Mouse (Mus musculus) layer of hippocampus, adult 8-10 months (tissue): Measurements from ENCODE around the gene Plgrkt. TPM values are rescaled to one million over a fixed set of nuclear protein-coding genes. Genes with fewer than 3 reads are reported as not detected.
A peak's percentile ranks its signal among the peaks of the same experiment; 100 is the strongest.

ENCODE experiments used
- DNase-seq, 2 experiments: peaks; one replicate each; pipeline ENCODE4 v3.0.0; 2022; ENCODE audit warnings: low spot score in 2 of 2
- total RNA-seq, 4 experiments: library from RNA; stranded (reverse); gene quantifications; 2 replicates each; pipeline ENCODE4 v1.2.4; 2022

Plgrkt gene
- total RNA-seq, 4 experiments from 2014 or later: 33.5 to 36.8 (median 34.8) TPM

DNA sequence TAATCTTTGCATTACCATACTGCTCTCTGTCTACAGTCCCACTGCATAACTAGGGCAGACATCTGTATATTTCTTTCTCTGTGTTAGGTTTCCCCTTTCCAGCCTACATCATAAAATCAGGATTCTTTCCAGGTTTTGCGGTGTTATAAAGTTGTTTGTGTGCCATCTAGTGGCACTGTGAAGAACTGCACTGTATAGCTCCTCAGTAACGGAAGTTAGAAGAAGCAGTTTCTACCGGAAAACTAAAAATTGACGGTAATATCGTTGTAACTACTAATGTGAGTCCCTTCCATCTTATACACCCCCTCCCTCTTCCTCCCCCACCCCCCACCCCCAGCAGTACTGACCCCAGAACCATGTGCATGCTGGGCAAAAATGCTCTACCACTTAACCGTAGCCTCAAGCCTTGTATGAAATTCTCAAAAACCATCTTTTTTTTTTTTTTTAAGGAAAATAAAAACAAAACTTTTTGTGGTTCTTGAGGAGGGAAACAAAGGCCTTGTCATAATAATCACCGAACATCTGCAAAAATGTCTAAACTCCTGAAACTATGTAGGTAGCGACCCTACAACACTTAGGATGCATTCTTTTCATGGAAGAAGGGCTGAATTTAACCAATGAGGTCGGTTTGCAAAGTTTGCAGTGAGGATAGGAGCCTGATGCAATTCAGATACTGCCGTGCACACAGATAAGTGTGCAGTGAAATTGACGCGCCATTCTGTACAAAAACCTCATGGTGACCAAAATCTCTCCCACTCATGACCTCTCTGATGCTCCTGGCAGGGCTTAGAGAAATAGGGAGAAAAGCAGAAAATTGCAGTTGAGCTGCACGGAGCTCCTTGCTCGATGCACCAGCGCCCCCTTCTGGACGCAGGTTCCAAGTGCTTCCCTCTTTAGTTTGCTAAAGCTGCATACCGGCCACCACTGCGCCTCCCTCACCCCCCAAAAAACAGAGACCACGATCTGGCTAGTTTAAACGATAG, 12.0 kb downstream of the Plgrkt start:
- DNase-seq: peak; percentile 65 to 86

DNA sequence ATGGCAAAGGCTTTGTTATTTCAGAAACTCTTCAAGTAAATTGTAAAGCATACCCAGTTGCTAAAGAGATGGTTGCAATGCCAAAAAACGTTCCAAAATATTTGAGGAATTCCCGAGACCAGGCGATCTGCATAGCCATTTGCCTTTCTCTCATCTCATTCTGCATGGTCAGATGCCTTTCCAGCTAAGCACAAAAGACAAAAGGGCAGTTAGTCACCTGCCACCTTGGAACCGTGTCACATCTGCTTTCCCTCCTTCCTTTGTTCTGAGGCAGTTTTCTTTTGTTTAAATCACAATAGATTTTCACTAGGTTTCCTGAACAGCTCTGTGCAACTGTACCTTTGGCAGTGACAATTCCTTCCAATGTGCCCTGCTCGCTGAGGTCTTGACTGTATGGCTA, 16.2 kb downstream of the Plgrkt start:
- DNase-seq: no peak

DNA sequence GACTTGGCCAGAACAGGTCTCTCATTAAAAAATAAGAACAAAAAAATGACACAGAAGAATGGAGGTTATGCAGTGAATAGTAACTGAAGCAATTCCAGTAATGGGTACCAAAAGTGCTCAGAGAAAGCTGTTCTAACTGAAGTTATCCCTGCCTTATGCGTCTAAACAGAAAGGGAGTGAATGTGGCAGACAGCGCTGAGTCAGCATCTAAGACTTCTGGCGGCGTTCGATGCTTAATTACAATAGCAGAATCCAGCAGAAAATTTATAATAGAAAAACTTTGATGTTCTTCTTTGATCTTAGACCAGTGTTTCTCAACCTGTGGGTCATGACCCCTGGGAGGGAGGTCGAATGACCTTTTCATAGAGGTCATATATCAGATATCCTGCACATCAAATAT, 21.6 kb downstream of the Plgrkt start:
- no peak for DNase-seq

DNA sequence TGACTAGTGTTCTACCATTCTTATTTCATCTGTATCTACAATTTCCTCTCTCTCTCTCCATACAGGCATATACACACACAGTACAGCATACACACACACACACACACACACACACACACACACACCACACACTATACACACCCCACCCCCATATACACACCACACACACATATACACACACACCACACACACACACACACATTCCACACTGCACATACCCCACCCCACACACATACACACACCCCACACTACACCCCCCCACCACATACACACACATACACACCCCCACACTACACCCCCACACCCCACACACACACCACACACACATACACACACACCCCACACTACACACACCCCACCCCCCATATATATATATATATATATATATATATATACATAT, 22.3 kb downstream of the Plgrkt start:
- no peak for DNase-seq

DNA sequence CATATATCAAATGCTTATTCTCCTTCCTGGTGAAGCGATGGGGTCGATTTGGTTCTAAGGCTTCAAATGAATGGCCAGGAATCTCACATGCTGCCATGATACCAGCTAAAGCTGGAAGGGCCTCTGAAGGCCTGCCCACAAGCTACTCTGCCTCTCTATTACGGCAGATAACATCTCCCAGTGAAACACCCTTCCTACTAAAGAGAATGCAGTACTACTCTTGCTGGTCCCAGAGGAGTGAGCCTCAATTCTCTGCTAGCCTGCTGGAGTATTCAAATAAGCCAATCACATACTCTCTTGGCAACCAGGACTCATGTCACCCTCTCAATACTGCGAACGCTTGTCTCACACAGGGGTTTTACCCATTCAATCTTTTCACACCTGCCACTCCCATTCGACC, 24.9 kb downstream of the Plgrkt start:
- DNase-seq: no peak

DNA sequence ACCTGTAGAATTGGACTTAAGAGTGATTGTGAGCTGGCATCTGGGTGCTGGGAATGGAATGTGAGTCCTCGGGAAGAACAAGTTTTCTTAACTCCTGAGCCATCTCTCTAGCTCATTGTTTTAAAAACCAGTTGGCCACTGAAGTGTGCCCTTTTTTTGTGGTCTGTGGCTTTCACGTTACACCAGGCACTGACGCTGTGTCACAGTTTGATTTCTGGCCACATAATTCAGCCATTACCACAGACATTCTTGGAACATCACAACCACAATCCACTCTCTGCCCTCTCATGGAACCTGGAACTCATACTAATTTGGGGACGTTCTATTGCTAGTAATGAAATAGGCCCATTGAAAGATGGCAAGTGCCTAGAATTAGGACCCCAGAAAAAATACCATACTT, 26.2 kb downstream of the Plgrkt start:
- no peak for DNase-seq

DNA sequence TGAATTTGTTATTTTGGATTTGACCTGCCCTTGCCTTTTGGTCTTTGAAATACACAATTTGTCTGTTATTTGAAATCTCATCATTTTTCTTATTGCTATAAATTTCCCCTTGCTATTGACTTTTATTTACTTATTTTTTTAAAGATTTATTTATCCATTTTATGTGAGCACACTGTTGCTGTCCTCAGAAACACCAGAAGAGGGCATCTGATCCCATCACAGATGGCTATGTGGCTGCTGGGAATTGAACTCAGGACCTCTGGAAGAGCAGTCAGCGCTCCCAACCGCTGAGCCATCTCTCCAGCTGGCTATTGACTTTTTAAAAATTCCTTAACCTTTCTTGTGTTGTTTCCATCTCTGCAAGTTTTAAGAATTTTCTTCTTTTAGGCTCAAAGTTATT, 30.6 kb downstream of the Plgrkt start:
- no peak for DNase-seq

DNA sequence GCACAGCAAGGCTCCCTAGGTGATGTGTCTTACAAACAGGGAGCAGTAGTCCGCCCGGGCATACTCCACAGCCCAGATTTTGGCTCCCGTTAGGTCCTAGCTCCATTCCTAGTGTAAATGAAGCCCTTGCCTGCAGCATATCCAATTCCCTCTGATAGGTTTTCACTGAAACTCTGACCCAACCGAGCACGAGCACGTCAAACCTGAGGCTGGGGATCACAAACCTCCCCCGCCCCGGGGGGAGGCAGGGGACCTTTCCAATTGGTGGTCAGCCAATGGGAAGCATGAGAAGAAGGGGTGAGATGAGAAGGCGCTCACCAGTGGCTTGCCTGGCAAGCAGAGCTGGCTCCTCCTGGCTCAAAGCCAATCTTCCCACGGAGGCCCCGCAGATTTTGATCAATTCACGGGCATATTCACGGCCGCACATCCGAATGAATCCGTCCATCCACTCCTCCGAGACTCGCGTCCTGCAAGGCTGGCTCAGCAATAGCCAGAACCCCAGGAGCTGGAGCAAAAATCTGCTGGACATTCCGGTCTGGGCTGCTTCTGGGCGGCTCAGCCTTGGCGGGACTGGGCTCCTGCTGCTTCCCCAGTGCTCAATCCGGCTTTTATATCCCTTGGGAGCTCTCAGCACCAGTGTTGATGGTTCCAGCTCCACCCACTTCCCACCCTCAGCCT, 33.0 kb downstream of the Plgrkt start, which contains the start of gene Rln1:
Rln1 (minus strand) TSS at position 603 of the 678 bp plus-strand sequence.
- peak in 1 of 2 experiments; percentile 31 for DNase-seq

DNA sequence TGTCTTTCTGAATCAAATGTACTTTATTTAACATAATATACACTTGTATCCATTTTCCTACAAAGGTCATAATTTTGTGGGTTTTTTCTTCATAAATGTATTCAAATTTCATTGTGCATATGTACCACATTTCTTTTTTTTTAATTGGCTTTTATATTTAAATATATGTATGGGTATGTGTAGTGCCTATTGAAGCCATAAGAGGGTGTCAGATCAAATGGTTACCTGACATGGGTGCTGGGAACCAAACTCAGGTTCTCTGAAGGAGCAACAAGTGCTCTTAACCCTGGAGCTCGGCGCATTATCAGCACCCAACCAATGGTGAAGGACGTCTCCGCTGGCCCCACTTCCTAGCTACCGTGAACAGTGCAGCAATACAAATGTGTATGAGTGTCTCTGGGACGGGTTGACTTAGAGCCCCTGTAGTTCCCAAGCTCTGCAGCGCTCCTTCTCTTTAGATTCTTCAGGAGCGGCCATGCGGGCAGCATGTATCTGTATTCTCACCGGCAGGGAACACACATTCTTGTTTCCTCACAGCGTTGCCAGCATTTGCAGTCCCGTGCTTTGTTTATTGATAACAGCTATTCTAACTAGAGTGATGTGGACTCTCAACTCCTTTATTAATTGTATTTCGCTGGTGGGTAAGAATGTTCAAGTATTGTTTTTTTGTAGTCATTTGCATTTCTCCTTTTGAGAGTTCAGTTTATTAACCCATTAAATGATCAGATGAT, 40.2 kb downstream of the Plgrkt start:
- no peak for DNase-seq

DNA sequence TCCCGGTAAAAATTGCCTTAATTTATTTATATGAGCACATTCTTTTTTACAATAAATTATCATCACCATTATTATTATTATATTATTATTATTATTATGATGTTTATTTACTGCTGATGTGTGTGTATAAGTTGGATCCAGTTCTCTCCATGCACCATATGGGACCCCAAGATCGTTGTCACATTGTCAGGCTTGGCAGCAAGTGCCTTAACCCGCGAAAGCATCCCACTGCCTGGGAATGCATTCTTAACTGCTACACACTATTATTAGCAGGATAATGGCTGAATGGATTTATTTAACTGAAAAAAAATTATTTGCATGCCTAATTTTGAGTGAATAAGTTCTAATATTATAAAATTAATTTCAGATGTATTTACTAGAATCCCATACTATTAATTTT, 40.8 kb downstream of the Plgrkt start:
- no peak for DNase-seq

DNA sequence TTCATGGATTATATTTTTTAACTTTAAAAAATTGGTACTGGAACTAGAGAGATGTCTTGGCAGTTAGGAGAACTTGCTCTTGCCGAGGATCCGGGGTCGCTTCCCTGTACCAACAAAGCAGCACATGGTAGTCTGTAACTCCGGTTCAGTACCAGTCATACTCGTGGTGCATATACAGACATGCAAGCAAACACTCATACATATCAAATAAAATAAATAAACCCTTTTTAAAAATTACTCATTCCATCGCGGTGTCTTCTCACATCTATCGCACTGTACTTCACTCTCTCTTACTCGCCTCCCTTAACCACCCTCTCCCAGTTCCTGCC, 41.4 kb downstream of the Plgrkt start:
- DNase-seq: no peak

DNA sequence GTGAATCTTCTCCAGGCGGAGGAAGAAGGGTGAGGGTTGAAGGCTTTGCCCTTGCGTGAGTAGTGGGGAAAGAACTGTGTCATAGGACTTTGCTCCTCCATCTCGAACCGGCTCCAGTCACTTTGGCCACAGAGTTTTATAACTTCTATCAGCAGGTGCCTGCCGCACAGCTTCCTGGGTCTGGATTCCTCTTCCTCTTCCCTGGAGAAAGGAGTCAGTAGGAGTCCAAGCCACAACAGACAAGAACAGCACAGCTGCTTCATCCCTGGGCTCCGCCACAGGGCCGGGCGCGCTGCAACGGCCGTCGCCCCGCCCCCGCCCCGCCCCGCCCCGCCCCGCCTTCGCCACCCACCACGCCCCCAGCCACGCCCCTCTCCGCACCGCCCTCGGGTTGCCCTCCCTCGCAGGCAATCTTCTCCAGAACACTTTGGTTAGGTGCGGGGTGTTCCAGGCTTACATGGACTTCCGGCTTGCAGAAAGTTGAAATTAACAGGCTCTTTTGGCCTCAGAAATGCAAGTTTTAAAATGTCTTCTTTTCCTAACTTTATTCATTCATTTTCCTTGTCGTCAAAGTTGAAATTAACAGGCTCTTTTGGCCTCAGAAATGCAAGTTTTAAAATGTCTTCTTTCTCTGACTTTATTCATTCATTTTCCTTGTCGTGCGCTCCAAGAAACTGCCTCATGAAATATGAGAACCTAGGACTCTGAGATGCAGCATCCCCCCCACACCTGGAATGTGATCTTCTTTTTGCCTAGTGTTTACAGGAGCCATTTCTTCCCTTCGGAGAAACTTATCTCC, 41.9 kb downstream of the Plgrkt start, which contains the start of gene Insl6:
Insl6 (minus strand) TSS at position 304 of the 799 bp plus-strand sequence.
- no peak for DNase-seq

DNA sequence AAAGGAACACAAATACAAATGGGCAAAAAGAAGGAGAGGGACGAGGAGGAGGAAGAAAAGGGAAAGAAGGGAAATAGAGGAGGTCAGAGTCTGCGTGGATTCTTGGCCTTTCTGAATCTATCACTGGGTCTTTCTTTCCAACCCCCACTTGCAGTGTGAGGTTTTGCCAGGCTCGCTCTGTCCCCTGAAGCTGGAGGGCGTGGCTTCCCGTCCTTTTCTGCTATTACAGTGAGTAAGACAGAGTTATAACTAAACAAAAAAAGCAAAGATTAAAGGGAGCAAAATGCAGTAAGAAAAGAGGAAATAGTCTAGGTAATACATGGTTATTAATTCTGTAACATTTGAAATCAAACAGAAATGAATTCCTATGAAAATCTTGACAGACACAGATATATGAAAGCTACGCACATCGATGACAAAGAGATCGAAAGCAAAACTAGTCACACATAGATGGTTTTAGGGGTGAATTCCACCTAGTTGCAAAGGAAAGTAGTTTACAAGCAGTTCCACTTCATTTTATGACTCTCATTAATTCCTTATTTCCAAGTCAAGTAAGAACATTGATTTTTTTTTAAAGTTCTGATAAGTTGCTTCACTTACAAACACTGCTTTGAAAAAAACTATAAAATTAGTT, 43.7 kb downstream of the Plgrkt start:
- no peak for DNase-seq

DNA sequence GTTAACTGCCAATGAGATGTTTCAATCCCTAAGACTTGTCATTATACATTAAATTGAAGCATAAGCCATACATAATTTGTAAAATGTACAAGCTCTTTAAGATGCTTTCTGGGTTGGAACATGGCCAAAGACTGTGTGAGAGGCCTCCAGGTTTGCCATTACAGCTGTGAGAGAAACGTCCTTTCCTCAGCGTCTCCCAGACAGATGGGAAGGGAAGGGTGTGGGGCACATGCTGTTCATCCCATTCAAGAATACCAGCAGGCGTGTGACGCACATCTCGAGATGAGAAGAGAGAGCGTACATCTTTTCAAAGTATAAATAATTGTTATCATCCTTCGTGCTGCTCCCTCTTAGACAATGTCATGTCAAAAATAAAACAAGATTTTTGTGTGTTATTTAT, 54.5 kb downstream of the Plgrkt start:
- DNase-seq: no peak

DNA sequence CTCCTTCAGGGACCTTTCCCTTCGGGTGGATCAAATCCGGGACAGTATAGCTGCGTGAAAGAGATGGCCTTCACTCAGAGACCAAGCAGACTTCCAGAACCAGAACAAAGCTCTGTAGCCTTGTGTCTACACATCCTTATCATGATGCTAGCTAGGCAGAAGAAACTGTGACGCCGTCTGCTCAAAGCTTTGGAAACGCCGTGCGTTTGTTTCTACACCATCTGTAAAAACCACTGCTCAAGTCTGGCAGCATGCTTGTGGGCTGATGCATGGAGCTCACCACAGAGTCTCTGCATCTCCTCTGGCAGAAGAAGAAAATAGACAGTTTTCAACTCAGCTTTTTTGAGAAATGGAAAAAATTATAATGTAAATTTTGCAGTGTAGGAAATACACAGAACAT, 55.4 kb downstream of the Plgrkt start:
- peak; percentile 53 for DNase-seq

DNA sequence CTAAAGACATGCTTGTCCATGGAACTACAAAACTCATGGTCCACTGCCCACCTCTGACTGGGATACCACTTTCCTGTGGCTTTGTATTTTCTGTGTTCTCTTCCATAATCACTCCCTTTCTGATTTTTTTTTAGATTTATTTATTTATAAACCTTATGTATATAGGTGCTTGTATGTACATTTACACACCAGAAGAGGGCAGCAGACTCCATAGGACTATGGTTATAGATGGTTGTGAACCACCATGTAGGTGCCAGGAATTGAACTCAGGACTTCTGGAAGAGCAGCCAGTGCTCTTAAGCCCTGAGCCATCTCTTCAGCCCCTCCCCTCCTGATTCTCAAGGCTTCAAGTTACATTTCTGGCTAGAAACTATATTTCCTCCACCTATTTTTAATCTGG, 58.4 kb downstream of the Plgrkt start:
- no peak for DNase-seq

DNA sequence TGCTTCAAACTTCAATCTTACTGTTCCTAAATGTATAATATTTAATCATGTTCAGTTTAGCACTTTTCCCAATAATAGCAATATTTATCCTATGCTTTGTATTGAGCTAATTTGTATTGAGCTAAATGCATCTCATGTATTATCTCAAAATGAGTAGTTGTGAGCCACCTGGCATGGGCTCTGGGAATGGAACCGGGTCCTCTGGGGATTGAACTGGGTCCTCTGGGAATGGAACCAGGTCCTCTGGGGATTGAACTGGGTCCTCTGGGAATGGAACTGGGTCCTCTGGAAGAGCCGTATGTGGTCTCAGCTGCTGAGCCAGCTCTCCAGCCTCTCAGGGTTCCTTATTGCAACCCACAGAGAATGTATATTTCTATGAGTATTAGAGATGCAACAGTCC, 65.1 kb downstream of the Plgrkt start:
- no peak for DNase-seq

DNA sequence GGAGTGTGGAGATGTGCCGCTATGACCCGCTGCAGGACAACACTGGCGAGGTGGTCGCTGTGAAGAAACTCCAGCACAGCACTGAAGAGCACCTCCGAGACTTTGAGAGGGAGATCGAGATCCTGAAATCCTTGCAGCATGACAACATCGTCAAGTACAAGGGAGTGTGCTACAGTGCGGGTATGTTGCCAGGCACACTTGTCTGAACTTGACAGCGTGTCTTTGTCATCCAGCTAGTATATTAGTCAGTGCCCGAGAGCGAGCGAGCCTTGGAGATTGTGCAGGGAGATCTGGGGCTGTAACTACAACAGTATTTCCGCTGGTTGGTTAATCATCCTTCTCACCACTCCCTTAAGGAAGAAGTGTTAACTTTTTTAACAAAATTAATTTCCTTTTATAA, 66.3 kb downstream of the Plgrkt start:
- DNase-seq: no peak
